29 mouse cellular contexts compared by ENCODE assay signal in genomic region chr6:67030846-67031245, GRCm38 (mm10). TPM values are rescaled to one million over a fixed set of nuclear protein-coding genes. Genes with fewer than 3 reads are reported as not detected.
DNase-seq lines count a peak whose midpoint lies in the region; ATAC-seq and TF ChIP-seq lines count a peak whose summit lies in the region.
"Had no signal": no experiment of that assay in that cellular context is flagged by ENCODE, and none has a peak within 500 bp of the region (broad histone marks: within the 10 kb centered on the region; RNA-seq: fewer than 3 reads in every experiment).

No protein-coding gene starts in this region.

- H3K27ac ChIP-seq in hindbrain, embryonic 12.5 days, result no peak overlapping the region
- H3K27ac ChIP-seq in hindbrain, postnatal 0 days, result no peak overlapping the region
- no peak overlapping the region for H3K27ac ChIP-seq in midbrain, embryonic 11.5 days (ENCODE audit: low read depth, low read length)
- no peak overlapping the region for H3K27ac ChIP-seq in midbrain, embryonic 14.5 days (replicated peaks; ENCODE audit: low read depth, low read length)
- peak overlapping the region; percentile 75; the same call in 1 of the 2 replicates for H3K27ac ChIP-seq in MEL (ENCODE audit: control insufficient read depth, low read depth, low read length)
- H3K27ac ChIP-seq: embryonic facial prominence, embryonic 12.5 days; embryonic facial prominence, embryonic 15.5 days; forebrain, embryonic 12.5 days; forebrain, embryonic 15.5 days; heart, adult 2 months; heart, embryonic 10.5 days; heart, embryonic 13.5 days; hindbrain, embryonic 13.5 days had no signal

- WGBS in hindbrain, embryonic 12.5 days, result 35% methylated on average over 5 of the region's 5 CpGs
- WGBS in hindbrain, postnatal 0 days, result 34% methylated on average over 5 of the region's 5 CpGs
- WGBS in midbrain, embryonic 11.5 days, result 21% methylated on average over 5 of the region's 5 CpGs
- 24% methylated on average over 5 of the region's 5 CpGs for WGBS in midbrain, embryonic 14.5 days

- no peak for ATAC-seq in hindbrain, embryonic 12.5 days (ENCODE audit: low FRiP score)
- ATAC-seq in hindbrain, postnatal 0 days, result no peak
- ATAC-seq in midbrain, embryonic 11.5 days (ENCODE audit: low FRiP score), result no peak
- ATAC-seq in midbrain, embryonic 14.5 days (ENCODE audit: low FRiP score, low TSS enrichment), result no peak
- ATAC-seq: forebrain, embryonic 15.5 days; hindbrain, embryonic 16.5 days; inflammation-experienced regulatory T-cells, adult 6 months; intestine, embryonic 16.5 days had no signal

- H3K4me1 ChIP-seq in hindbrain, embryonic 12.5 days, result peaks cover 21% of the 10 kb centered on the region
- peaks cover 6% of the 10 kb centered on the region; the same call in 1 of the 2 replicates for H3K4me1 ChIP-seq in hindbrain, postnatal 0 days (ENCODE audit: insufficient read depth, low read length)
- peaks cover 11% of the 10 kb centered on the region for H3K4me1 ChIP-seq in midbrain, embryonic 11.5 days (ENCODE audit: control insufficient read depth, insufficient read depth, low read length)
- peaks cover 19% of the 10 kb centered on the region for H3K4me1 ChIP-seq in midbrain, embryonic 14.5 days (ENCODE audit: control insufficient read depth, insufficient read depth, low read length)
- peaks cover 39 to 46% of the 10 kb centered on the region in 2 experiments for H3K4me1 ChIP-seq in MEL (ENCODE audit: control insufficient read depth in 1 of 2, insufficient read depth in 2 of 2, low read length in 2 of 2)

- no peaks in the 10 kb centered on the region; the same call in 1 of the 2 replicates for H3K27me3 ChIP-seq in hindbrain, embryonic 12.5 days
- no peaks in the 10 kb centered on the region for H3K27me3 ChIP-seq in hindbrain, postnatal 0 days (ENCODE audit: insufficient read depth, low read length)
- peaks cover 2% of the 10 kb centered on the region; the same call in 1 of the 2 replicates for H3K27me3 ChIP-seq in midbrain, embryonic 11.5 days (ENCODE audit: control insufficient read depth, insufficient read depth, low read length)
- peaks cover 9% of the 10 kb centered on the region; the same call in 1 of the 2 replicates for H3K27me3 ChIP-seq in midbrain, embryonic 14.5 days (ENCODE audit: control insufficient read depth, insufficient read depth, low read length)
- H3K27me3 ChIP-seq in MEL (ENCODE audit: control insufficient read depth in 1 of 2, insufficient read depth in 2 of 2, low read length in 2 of 2), result no peaks in the 10 kb centered on the region
- H3K27me3 ChIP-seq: CH12.LX; embryonic facial prominence, embryonic 12.5 days; embryonic facial prominence, embryonic 15.5 days; forebrain, embryonic 15.5 days had no signal

- no peak for TF ChIP-seq RAD21 in MEL (IDR thresholded peaks at IDR 0.05; ENCODE audit: low read depth, low read length)

- H3K9ac ChIP-seq in hindbrain, embryonic 12.5 days, result no peak overlapping the region
- H3K9ac ChIP-seq in hindbrain, postnatal 0 days (replicated peaks; ENCODE audit: low read length), result no peak overlapping the region
- no peak overlapping the region for H3K9ac ChIP-seq in midbrain, embryonic 11.5 days (ENCODE audit: low read length)
- no peak overlapping the region for H3K9ac ChIP-seq in midbrain, embryonic 14.5 days (replicated peaks; ENCODE audit: low read length)
- H3K9ac ChIP-seq in MEL (ENCODE audit: control insufficient read depth, low read depth, low read length, poor library complexity, severe bottlenecking), result no peak overlapping the region
- H3K9ac ChIP-seq: embryonic facial prominence, embryonic 12.5 days; embryonic facial prominence, embryonic 15.5 days; forebrain, embryonic 12.5 days; forebrain, embryonic 15.5 days; heart, embryonic 13.5 days; hindbrain, embryonic 13.5 days had no signal

- H3K4me2 ChIP-seq in hindbrain, embryonic 12.5 days (replicated peaks), result peak overlapping the region; percentile 7; the same call in 1 of the 2 replicates
- no peak overlapping the region for H3K4me2 ChIP-seq in hindbrain, postnatal 0 days (ENCODE audit: low read depth, low read length)
- no peak overlapping the region for H3K4me2 ChIP-seq in midbrain, embryonic 11.5 days
- no peak overlapping the region for H3K4me2 ChIP-seq in midbrain, embryonic 14.5 days (ENCODE audit: low read length)
- H3K4me2 ChIP-seq: embryonic facial prominence, embryonic 12.5 days; embryonic facial prominence, embryonic 15.5 days; forebrain, embryonic 15.5 days; heart, embryonic 13.5 days; hindbrain, embryonic 13.5 days had no signal

- no peak overlapping the region for H3K4me3 ChIP-seq in hindbrain, embryonic 12.5 days
- no peak overlapping the region for H3K4me3 ChIP-seq in hindbrain, postnatal 0 days (ENCODE audit: low read length)
- no peak overlapping the region for H3K4me3 ChIP-seq in midbrain, embryonic 11.5 days (ENCODE audit: low read depth, low read length)
- no peak overlapping the region for H3K4me3 ChIP-seq in midbrain, embryonic 14.5 days (replicated peaks; ENCODE audit: low read depth, low read length)
- no peak overlapping the region for H3K4me3 ChIP-seq in MEL (ENCODE audit: control insufficient read depth in 1 of 2, insufficient read depth in 1 of 2, low read depth in 2 of 2, low read length in 2 of 2)
- H3K4me3 ChIP-seq: embryonic facial prominence, embryonic 12.5 days; embryonic facial prominence, embryonic 15.5 days; erythroblast, embryonic 14.5 days; forebrain, embryonic 12.5 days; forebrain, embryonic 15.5 days; heart, adult 2 months; heart, embryonic 10.5 days; heart, embryonic 13.5 days; hindbrain, embryonic 13.5 days had no signal

- no peak for DNase-seq in hindbrain, postnatal 0 days (ENCODE audit: low spot score)
- peak; percentile 85 for DNase-seq in midbrain, embryonic 11.5 days (ENCODE audit: low spot score, missing footprints)
- DNase-seq in midbrain, embryonic 14.5 days, result no peak
- no peak for DNase-seq in MEL (ENCODE audit: low read depth, low spot score)
- DNase-seq in T-cell, adult 2 months (ENCODE audit: low spot score), result no peak
- no peak for DNase-seq in adrenal gland, postnatal 14 days
- DNase-seq: adrenal gland, postnatal 10 days; B cell, adult 2 months; cerebellum, adult 11 months; cerebellum, adult 2 months; cerebellum, adult 9-11 months; cerebellum, postnatal 25 days; gastrocnemius, postnatal 25 days; heart, adult 2 months; heart, postnatal 14 days had no signal

- H3K9me3 ChIP-seq in hindbrain, embryonic 12.5 days (replicated peaks), result no peaks in the 10 kb centered on the region
- no peaks in the 10 kb centered on the region for H3K9me3 ChIP-seq in hindbrain, postnatal 0 days (ENCODE audit: low read length)
- no peaks in the 10 kb centered on the region for H3K9me3 ChIP-seq in midbrain, embryonic 11.5 days (ENCODE audit: control insufficient read depth, low read length)
- H3K9me3 ChIP-seq in midbrain, embryonic 14.5 days (ENCODE audit: control insufficient read depth, low read length), result no peaks in the 10 kb centered on the region
- no peaks in the 10 kb centered on the region for H3K9me3 ChIP-seq in MEL (replicated peaks; ENCODE audit: insufficient read depth, low read length)
- H3K9me3 ChIP-seq: embryonic facial prominence, embryonic 12.5 days; embryonic facial prominence, embryonic 15.5 days; forebrain, embryonic 12.5 days; forebrain, embryonic 15.5 days; G1E; heart, embryonic 10.5 days; heart, embryonic 13.5 days; hindbrain, embryonic 13.5 days had no signal

- no peak for TF ChIP-seq EP300 in MEL (IDR thresholded peaks at IDR 0.05; ENCODE audit: low read depth in 1 of 2, low read length in 2 of 2)

- TF ChIP-seq CTCF in hindbrain, postnatal 0 days (IDR thresholded peaks at IDR 0.05; ENCODE audit: low read depth), result no peak
- TF ChIP-seq CTCF in MEL (IDR thresholded peaks at IDR 0.05 in 2 of 3, conservative IDR thresholded peaks at IDR 0.05 in 1 of 3; ENCODE audit: control insufficient read depth in 1 of 3, insufficient read depth in 1 of 3, low read depth in 2 of 3, low read length in 3 of 3, poor library complexity in 1 of 3, severe bottlenecking in 1 of 3), result no peak

- no peak for TF ChIP-seq POLR2A in MEL (IDR thresholded peaks at IDR 0.05; ENCODE audit: control insufficient read depth in 1 of 2, insufficient read depth in 1 of 2, low read depth in 1 of 2, low read length in 2 of 2, poor library complexity in 1 of 2)

- H3K79me2 ChIP-seq in MEL (ENCODE audit: control insufficient read depth, insufficient read depth, low read length, poor library complexity), result peaks cover 7% of the 10 kb centered on the region

- no peaks in the 10 kb centered on the region for H3K36me3 ChIP-seq in hindbrain, embryonic 12.5 days
- no peaks in the 10 kb centered on the region for H3K36me3 ChIP-seq in hindbrain, postnatal 0 days (ENCODE audit: insufficient read depth, low read length)
- H3K36me3 ChIP-seq in midbrain, embryonic 11.5 days (ENCODE audit: control insufficient read depth, insufficient read depth, low read length), result no peaks in the 10 kb centered on the region
- no peaks in the 10 kb centered on the region for H3K36me3 ChIP-seq in midbrain, embryonic 14.5 days (ENCODE audit: control insufficient read depth, insufficient read depth, low read length)
- peaks cover 4 to 48% of the 10 kb centered on the region in 2 experiments for H3K36me3 ChIP-seq in MEL (ENCODE audit: control insufficient read depth in 1 of 2, insufficient read depth in 2 of 2, low read length in 2 of 2)
- H3K36me3 ChIP-seq: embryonic facial prominence, embryonic 12.5 days; embryonic facial prominence, embryonic 15.5 days; forebrain, embryonic 12.5 days; forebrain, embryonic 15.5 days; heart, embryonic 10.5 days; heart, embryonic 13.5 days; hindbrain, embryonic 13.5 days had no signal

TF ChIP-seq in MEL, 35 proteins besides CTCF, POLR2A, EP300 and RAD21:
- TF ChIP-seq SMC3 (IDR thresholded peaks at IDR 0.05; ENCODE audit: low read depth, low read length), result no peak

RNA-seq across cellular contexts. Expression of gene Gadd45a, which starts 6.4 kb away (rescaled TPM):
- 25.0 and 30.3 TPM in 2 replicates for polyA plus RNA-seq in hindbrain, embryonic 12.5 days (2016; fragmentation: Nextera tagmentation; extraction: Ambion mirVana)
- total RNA-seq in hindbrain, postnatal 0 days (2014; rRNA removed), result 7.9 and 14.9 TPM in 2 replicates
- polyA plus RNA-seq in hindbrain, postnatal 0 days (2015; fragmentation: Nextera tagmentation; extraction: Ambion mirVana), result 16.2 and 16.9 TPM in 2 replicates
- 13.2 and 16.5 TPM in 2 replicates for polyA plus RNA-seq in midbrain, embryonic 11.5 days (2014; fragmentation: Nextera tagmentation; extraction: Ambion mirVana)
- polyA plus RNA-seq in midbrain, embryonic 14.5 days (2014; fragmentation: Nextera tagmentation; extraction: Ambion mirVana), result 13.7 and 18.6 TPM in 2 replicates
- total RNA-seq in MEL (2012; rRNA removed), result 18.1 and 29.3 TPM in 2 replicates
- 10 to 100 TPM in 1 of 2 experiments, not detected in 1; 37.4 TPM for polyA plus RNA-seq in MEL (2012; ENCODE audit: insufficient read depth in 1 of 2, insufficient read length in 2 of 2, low read depth in 1 of 2, low replicate concordance in 2 of 2, missing spikeins in 1 of 2)
- 15.1 and 25.8 TPM in 2 replicates for total RNA-seq in adrenal gland, postnatal 14 days (2021)
